Mouse (Mus musculus) megakaryocyte, embryonic 14.5 days (primary cell): ENCODE measurements around the gene Cspg5.

ENCODE experiments used
- FLI1 ChIP-seq: IDR thresholded peaks from 2 replicates; pipeline ENCODE4 v1.6.1; 2012; ENCODE audit warnings: low read length, inconsistent platforms, mixed read lengths
- GATA1 ChIP-seq: IDR thresholded peaks from 3 replicates; pipeline ENCODE4 v1.6.1; 2012; ENCODE audit warnings: mixed read lengths, low read length, inconsistent platforms, borderline replicate concordance

- no peak for TF ChIP-seq GATA1
- no peak for TF ChIP-seq FLI1
Measured at GRCm38 (mm10) chr9:110306371-110306770, 62.8 kb downstream of the Cspg5 start.
